Mouse (Mus musculus) gastrocnemius, adult 2 months (tissue): ENCODE measurements at regions not wholly inside any gene's neighbourhood (a gene's known extent, or its start where the extent isn't known, plus 50 kb on each side); places are given as distances from the start of the nearest gene placed in this dataset.

Experiments used
- DNase-seq: peaks from one replicate; pipeline ENCODE4 v3.0.0; 2022
- H3K27ac ChIP-seq: fragments of 200-600 bp; 2 replicates; pipeline ENCODE4 v1.8.1; 2022; ENCODE audit warnings: mild to moderate bottlenecking
- H3K4me3 ChIP-seq: fragments of 200-600 bp; 2 replicates; pipeline ENCODE4 v1.8.1; 2022; ENCODE audit warnings: mild to moderate bottlenecking, moderate library complexity
- CTCF ChIP-seq: fragments of 200-600 bp; IDR thresholded peaks from 2 replicates; pipeline ENCODE4 v1.8.1; 2022; ENCODE audit warnings: antibody characterized with exemption, mild to moderate bottlenecking, moderate library complexity
- intact Hi-C: fragments of 180-260 bp; cut with DNase I; formaldehyde crosslinking; loops from one replicate; pipeline ENCODE4 v1.15.1; 2025

GRCm38 (mm10) chr12:39741051-39741847 lies 296.6 kb downstream of the Arl4a start:
- no peak for DNase-seq
- Histone ChIP-seq H3K4me3 (no peak overlapping the region), H3K27ac (no peak overlapping the region)
- intact Hi-C loops, result no loop called here
- TF ChIP-seq CTCF, result no peak

- intact Hi-C loops, result no loop called here
- TF ChIP-seq CTCF, result no peak
- Histone ChIP-seq H3K4me3 (no peak overlapping the region), H3K27ac (no peak overlapping the region)
- no peak for DNase-seq
Observed at GRCm38 (mm10) chr12:39736966-39737365, 300.9 kb downstream of the Arl4a start.

DNA sequence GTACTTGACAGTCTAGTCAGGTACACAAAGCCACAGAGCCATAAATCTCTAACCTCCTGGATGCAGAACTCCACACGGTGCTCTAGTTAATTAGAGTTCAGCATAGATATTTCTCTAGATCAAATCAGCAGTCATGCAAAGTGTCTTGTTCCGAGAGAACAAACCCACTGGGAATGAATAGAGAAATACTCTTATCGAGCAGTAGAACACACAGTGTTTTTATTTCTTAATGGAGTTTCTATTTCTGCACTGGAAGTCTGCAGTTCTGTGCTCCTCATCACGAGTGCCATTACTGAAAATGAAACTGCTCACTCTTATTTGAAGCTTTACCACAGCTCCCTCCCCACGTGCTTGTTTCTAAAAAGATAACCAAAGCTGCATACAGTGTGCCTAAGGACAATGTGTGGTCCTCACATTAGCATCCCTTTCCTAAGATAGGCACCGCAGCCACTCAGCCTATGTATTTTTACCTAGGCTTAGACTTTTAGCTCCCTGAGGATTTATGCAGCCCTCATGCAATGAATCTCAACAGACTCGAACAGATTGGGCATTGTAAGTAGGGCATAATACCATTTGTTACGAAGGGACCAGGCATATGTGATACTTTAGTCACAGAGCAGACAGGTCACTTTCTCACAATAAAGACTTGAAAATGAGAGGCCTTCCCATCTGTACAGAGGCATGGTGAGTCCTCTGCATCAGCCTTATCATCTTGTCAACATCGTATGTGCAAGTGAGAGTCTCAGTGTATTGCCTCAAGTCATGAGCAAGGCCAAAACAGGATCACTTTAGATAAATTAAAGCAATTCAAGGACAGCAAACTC lies 301.5 kb downstream of the Arl4a start:
- H3K4me3 ChIP-seq, result no peak overlapping the region
- intact Hi-C loops, result no loop called here
- H3K27ac ChIP-seq, result no peak overlapping the region
- DNase-seq, result no peak
- TF ChIP-seq CTCF, result no peak

DNA sequence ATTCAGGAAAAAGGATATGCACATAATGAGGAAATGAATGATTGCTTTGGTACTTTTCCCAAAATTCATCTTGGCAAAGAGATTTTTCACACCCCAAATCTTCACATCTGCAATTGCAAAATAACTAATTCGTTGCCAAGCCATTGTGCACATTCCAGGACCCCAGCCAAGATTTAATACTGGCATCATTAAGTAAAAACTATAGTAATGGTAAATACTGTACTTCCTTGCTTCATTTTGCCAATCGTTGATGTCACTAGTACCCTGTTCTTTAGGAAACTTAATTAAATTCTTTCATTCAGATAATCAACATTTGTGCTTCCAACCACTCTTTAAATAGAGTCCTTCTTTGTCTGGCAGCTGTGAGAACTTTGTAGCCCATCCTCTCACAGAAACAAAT lies 303.6 kb downstream of the Arl4a start:
- intact Hi-C loops, result no loop called here
- Histone ChIP-seq H3K4me3 (no peak overlapping the region), H3K27ac (no peak overlapping the region)
- no peak for DNase-seq
- no peak for TF ChIP-seq CTCF

DNA sequence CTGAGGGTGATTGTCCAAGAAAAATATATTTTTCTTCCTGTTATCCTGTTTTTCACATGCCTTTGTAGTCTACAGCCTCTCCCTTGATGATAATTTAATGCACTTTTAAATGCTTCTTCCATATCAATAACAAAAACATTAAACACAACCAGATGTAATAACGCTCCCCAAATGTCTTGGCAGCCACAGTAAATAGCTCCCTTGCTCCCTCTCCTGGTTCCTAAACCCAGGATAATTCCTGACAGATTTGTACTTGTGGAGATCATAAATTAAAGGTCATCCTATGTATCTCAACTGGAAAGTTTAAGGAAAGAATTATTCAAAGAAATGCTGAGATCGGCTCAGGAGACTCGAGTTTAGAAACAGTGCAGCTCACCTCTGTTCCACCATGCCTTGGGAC lies 306.6 kb downstream of the Arl4a start:
- Histone ChIP-seq H3K27ac (no peak overlapping the region), H3K4me3 (no peak overlapping the region)
- peak; percentile 32; the same call in 1 of the 2 replicates for TF ChIP-seq CTCF
- intact Hi-C loops, result no loop called here
- no peak for DNase-seq

DNA sequence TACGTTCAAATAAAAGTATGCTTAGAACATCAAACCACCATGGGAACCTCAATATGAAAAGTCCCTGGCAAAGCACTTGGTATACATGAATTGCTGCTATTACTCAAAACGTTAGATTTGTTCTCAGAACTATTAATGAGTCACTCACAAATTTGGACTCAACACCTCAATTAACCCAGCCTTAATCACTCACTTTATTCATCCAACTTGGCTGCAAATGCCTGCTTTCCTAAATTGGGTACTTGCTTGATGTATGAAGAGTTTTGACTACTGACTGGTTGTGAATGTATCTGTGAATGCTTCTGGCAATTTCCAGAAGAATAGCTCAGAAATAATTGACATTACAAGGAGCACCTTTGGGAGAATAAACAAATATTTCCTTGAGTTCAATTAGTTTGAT lies 308.6 kb downstream of the Arl4a start:
- intact Hi-C loops, result no loop called here
- Histone ChIP-seq H3K4me3 (no peak overlapping the region), H3K27ac (no peak overlapping the region)
- DNase-seq, result no peak
- no peak for TF ChIP-seq CTCF

GRCm38 (mm10) chr12:39724172-39724571 lies 313.7 kb downstream of the Arl4a start:
- H3K4me3 ChIP-seq, result no peak overlapping the region
- intact Hi-C loops, result no loop called here
- DNase-seq, result no peak
- no peak for TF ChIP-seq CTCF
- no peak overlapping the region for H3K27ac ChIP-seq

- DNase-seq, result no peak
- intact Hi-C loops, result no loop called here
- H3K27ac ChIP-seq, result no peak overlapping the region
- no peak overlapping the region for H3K4me3 ChIP-seq
- no peak for TF ChIP-seq CTCF
Observed at GRCm38 (mm10) chr12:39715120-39715519, 322.7 kb downstream of the Arl4a start.

- intact Hi-C loops, result no loop called here
- DNase-seq, result no peak
- H3K4me3 ChIP-seq, result no peak overlapping the region
- TF ChIP-seq CTCF, result no peak
- no peak overlapping the region for H3K27ac ChIP-seq
Observed at GRCm38 (mm10) chr12:39714169-39714794, 323.5 kb downstream of the Arl4a start.

DNA sequence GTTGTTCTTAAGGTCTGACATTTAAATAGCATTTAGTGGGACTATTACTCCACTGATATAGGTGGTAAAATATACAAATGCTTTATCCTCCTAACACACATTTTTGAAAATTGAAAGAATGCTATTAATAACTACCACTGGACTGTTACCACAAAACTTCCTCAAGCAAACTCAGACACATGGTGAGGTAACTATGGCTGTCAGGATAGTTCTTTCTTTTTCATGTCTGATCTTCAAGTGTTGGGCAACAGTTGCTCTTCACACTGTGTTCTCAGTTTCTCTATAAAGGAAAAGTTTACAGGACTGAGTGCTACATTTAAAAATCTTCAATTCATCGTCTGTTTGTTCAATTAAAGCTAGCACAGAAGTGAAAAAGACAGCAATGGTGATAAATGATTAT lies 326.0 kb downstream of the Arl4a start:
- Histone ChIP-seq H3K4me3 (no peak overlapping the region), H3K27ac (no peak overlapping the region)
- intact Hi-C loops, result no loop called here
- TF ChIP-seq CTCF, result no peak
- no peak for DNase-seq

DNA sequence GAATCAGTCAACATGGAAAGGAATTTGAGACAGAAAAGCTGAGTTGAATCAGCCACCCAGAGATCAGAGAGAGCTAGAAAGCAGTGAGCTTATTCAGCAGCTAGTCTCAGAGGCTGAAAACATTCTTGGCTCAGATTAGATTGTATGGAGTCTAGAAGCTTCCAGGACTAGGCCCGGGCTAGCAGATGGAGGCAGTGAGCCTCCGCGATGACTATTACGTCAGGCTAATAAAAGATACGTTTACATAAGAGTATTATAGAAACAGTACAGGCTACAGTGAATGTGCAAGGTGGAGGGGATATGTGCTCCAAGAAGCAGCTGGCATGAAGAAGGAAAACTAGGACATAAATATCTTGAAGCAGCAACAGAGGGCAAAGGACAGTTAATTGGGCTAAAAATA lies 328.0 kb downstream of the Arl4a start:
- intact Hi-C loops, result no loop called here
- H3K4me3 ChIP-seq, result no peak overlapping the region
- DNase-seq, result no peak
- TF ChIP-seq CTCF, result no peak
- H3K27ac ChIP-seq, result no peak overlapping the region

DNA sequence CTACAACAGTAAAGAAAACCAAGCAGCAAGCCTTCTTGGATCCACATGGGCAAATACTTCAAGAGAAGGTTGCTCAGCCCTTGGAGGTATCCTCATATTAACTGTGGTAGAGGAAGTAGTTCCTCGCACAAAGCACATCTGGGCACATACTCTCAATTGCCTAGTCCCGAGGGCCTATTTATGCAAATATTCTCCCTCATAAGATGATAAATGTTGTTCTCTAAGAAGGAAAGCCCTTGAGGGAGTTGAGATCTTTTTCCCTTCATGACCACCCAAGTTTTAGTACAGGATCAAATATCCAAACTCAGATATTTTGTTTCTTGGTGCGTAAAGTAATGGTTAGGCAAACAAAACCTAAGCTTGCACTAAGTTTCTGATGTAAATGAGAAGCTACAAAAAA lies 340.6 kb downstream of the Arl4a start:
- DNase-seq, result no peak
- intact Hi-C loops, result no loop called here
- Histone ChIP-seq H3K4me3 (no peak overlapping the region), H3K27ac (no peak overlapping the region)
- no peak for TF ChIP-seq CTCF

GRCm38 (mm10) chr12:39695322-39695721 lies 342.5 kb downstream of the Arl4a start:
- Histone ChIP-seq H3K27ac (no peak overlapping the region), H3K4me3 (no peak overlapping the region)
- DNase-seq, result no peak
- TF ChIP-seq CTCF, result no peak
- intact Hi-C loops, result no loop called here
